Mouse (Mus musculus): ENCODE data around the gene Foxp1. TPM values are rescaled to one million over a fixed set of nuclear protein-coding genes. Genes with fewer than 3 reads are reported as not detected.
A peak's percentile ranks its signal among the peaks of the same experiment; 100 is the strongest.

Foxp1 gene
- polyA plus RNA-seq, 1 experiment, result 162 TPM

GRCm38 (mm10) chr6:99402370-99402769, 120.2 kb downstream of the Foxp1 start:
- peaks cover 26% of the 10 kb centered on the region for H3K4me1 ChIP-seq (ENCODE audit: control insufficient read depth, insufficient read depth, insufficient read length)
- no peak for DNase-seq (ENCODE audit: low read depth in 1 of 2, low spot score in 2 of 2)
- no peaks in the 10 kb centered on the region for H3K27me3 ChIP-seq (ENCODE audit: control insufficient read depth, insufficient read depth, low read length)
- no peak for TF ChIP-seq POLR2A (IDR thresholded peaks at IDR 0.05; ENCODE audit: low read depth, low read length)
- no peak for TF ChIP-seq CTCF (IDR thresholded peaks at IDR 0.05; ENCODE audit: extremely low read depth, insufficient read depth, insufficient read length, insufficient replicate concordance)
- WGBS, result 53% methylated on average over 3 of the region's 3 CpGs
- H3K36me3 ChIP-seq (ENCODE audit: control insufficient read depth, insufficient read depth, low read length), result no peaks in the 10 kb centered on the region
- peak overlapping the region; percentile 70 for H3K27ac ChIP-seq (ENCODE audit: insufficient read depth, low read length)
- no peak overlapping the region for H3K4me3 ChIP-seq (ENCODE audit: extremely low read depth, insufficient read depth, insufficient read length)

- TF ChIP-seq POLR2A (IDR thresholded peaks at IDR 0.05; ENCODE audit: low read depth, low read length), result no peak; the same call in 1 of the 2 replicates
- TF ChIP-seq CTCF (IDR thresholded peaks at IDR 0.05; ENCODE audit: extremely low read depth, insufficient read depth, insufficient read length, insufficient replicate concordance), result no peak
- Histone ChIP-seq H3K36me3 (ENCODE audit: control insufficient read depth, insufficient read depth, low read length) (no peaks in the 10 kb centered on the region), H3K27ac (ENCODE audit: insufficient read depth, low read length) (peak overlapping the region; percentile 65), H3K4me1 (ENCODE audit: control insufficient read depth, insufficient read depth, insufficient read length) (peaks cover 26% of the 10 kb centered on the region), H3K4me3 (ENCODE audit: extremely low read depth, insufficient read depth, insufficient read length) (no peak overlapping the region), H3K27me3 (ENCODE audit: control insufficient read depth, insufficient read depth, low read length) (no peaks in the 10 kb centered on the region)
- peak in 1 of 2 experiments; percentile 27 for DNase-seq (ENCODE audit: low read depth in 1 of 2, low spot score in 2 of 2)
- 48% methylated on average over 6 of the region's 6 CpGs for WGBS
Measured at GRCm38 (mm10) chr6:99401801-99402200, 120.7 kb downstream of the Foxp1 start.

GRCm38 (mm10) chr6:99401211-99401610, 121.3 kb downstream of the Foxp1 start:
- Histone ChIP-seq H3K4me3 (ENCODE audit: extremely low read depth, insufficient read depth, insufficient read length) (no peak overlapping the region), H3K4me1 (ENCODE audit: control insufficient read depth, insufficient read depth, insufficient read length) (peaks cover 26% of the 10 kb centered on the region), H3K27ac (ENCODE audit: insufficient read depth, low read length) (peak overlapping the region; percentile 65), H3K27me3 (ENCODE audit: control insufficient read depth, insufficient read depth, low read length) (no peaks in the 10 kb centered on the region), H3K36me3 (ENCODE audit: control insufficient read depth, insufficient read depth, low read length) (no peaks in the 10 kb centered on the region)
- DNase-seq (ENCODE audit: low read depth in 1 of 2, low spot score in 2 of 2), result no peak
- WGBS, result 38% methylated on average over 2 of the region's 2 CpGs
- TF ChIP-seq CTCF (IDR thresholded peaks at IDR 0.05; ENCODE audit: extremely low read depth, insufficient read depth, insufficient read length, insufficient replicate concordance) (no peak), POLR2A (IDR thresholded peaks at IDR 0.05; ENCODE audit: low read depth, low read length) (no peak)

GRCm38 (mm10) chr6:99395745-99396144, 126.8 kb downstream of the Foxp1 start:
- no peaks in the 10 kb centered on the region for H3K36me3 ChIP-seq (ENCODE audit: control insufficient read depth, insufficient read depth, low read length)
- peak overlapping the region; percentile 56; the same call in 1 of the 2 replicates for H3K27ac ChIP-seq (ENCODE audit: insufficient read depth, low read length)
- H3K27me3 ChIP-seq (ENCODE audit: control insufficient read depth, insufficient read depth, low read length), result no peaks in the 10 kb centered on the region
- DNase-seq (ENCODE audit: low read depth in 1 of 2, low spot score in 2 of 2), result no peak
- peaks cover 3% of the 10 kb centered on the region; the same call in 1 of the 2 replicates for H3K4me1 ChIP-seq (ENCODE audit: control insufficient read depth, insufficient read depth, insufficient read length)
- TF ChIP-seq POLR2A (IDR thresholded peaks at IDR 0.05; ENCODE audit: low read depth, low read length), result no peak
- no peak overlapping the region for H3K4me3 ChIP-seq (ENCODE audit: extremely low read depth, insufficient read depth, insufficient read length)
- 76% methylated on average over 12 of the region's 12 CpGs for WGBS

GRCm38 (mm10) chr6:99394801-99395200, 127.7 kb downstream of the Foxp1 start:
- WGBS, result 29% methylated on average over 5 of the region's 5 CpGs
- no peak for DNase-seq (ENCODE audit: low read depth in 1 of 2, low spot score in 2 of 2)
- Histone ChIP-seq H3K27me3 (ENCODE audit: control insufficient read depth, insufficient read depth, low read length) (no peaks in the 10 kb centered on the region), H3K27ac (ENCODE audit: insufficient read depth, low read length) (peak overlapping the region; percentile 63), H3K4me1 (ENCODE audit: control insufficient read depth, insufficient read depth, insufficient read length) (peaks cover 3% of the 10 kb centered on the region; the same call in 1 of the 2 replicates), H3K4me3 (ENCODE audit: extremely low read depth, insufficient read depth, insufficient read length) (no peak overlapping the region), H3K36me3 (ENCODE audit: control insufficient read depth, insufficient read depth, low read length) (no peaks in the 10 kb centered on the region)
- TF ChIP-seq POLR2A (IDR thresholded peaks at IDR 0.05; ENCODE audit: low read depth, low read length), result no peak
- TF ChIP-seq CTCF (IDR thresholded peaks at IDR 0.05; ENCODE audit: extremely low read depth, insufficient read depth, insufficient read length, insufficient replicate concordance), result no peak

- Histone ChIP-seq H3K36me3 (ENCODE audit: control insufficient read depth, insufficient read depth, low read length) (no peaks in the 10 kb centered on the region), H3K4me3 (ENCODE audit: extremely low read depth, insufficient read depth, insufficient read length) (no peak overlapping the region), H3K4me1 (ENCODE audit: control insufficient read depth, insufficient read depth, insufficient read length) (peaks cover 24% of the 10 kb centered on the region), H3K27me3 (ENCODE audit: control insufficient read depth, insufficient read depth, low read length) (no peaks in the 10 kb centered on the region), H3K27ac (ENCODE audit: insufficient read depth, low read length) (peak overlapping the region; percentile 4; the same call in 1 of the 2 replicates)
- WGBS, result 86% methylated on average over 6 of the region's 6 CpGs
- DNase-seq (ENCODE audit: low read depth in 1 of 2, low spot score in 2 of 2), result no peak
- TF ChIP-seq POLR2A (IDR thresholded peaks at IDR 0.05; ENCODE audit: low read depth, low read length), result no peak
- TF ChIP-seq CTCF (IDR thresholded peaks at IDR 0.05; ENCODE audit: extremely low read depth, insufficient read depth, insufficient read length, insufficient replicate concordance), result no peak
Measured at GRCm38 (mm10) chr6:99392484-99392883, 130.0 kb downstream of the Foxp1 start.

- 12% methylated on average over 19 of the region's 19 CpGs for WGBS
- TF ChIP-seq CTCF (IDR thresholded peaks at IDR 0.05; ENCODE audit: extremely low read depth, insufficient read depth, insufficient read length, insufficient replicate concordance) (no peak), POLR2A (IDR thresholded peaks at IDR 0.05; ENCODE audit: low read depth, low read length) (no peak)
- H3K4me3 ChIP-seq (ENCODE audit: extremely low read depth, insufficient read depth, insufficient read length), result no peak overlapping the region
Measured at GRCm38 (mm10) chr6:99388741-99389675, 133.5 kb downstream of the Foxp1 start.

More at GRCm38 (mm10) chr6:99388741-99389675, 133.5 kb downstream of the Foxp1 start:
- Histone ChIP-seq H3K4me1 (ENCODE audit: control insufficient read depth, insufficient read depth, insufficient read length) (peaks cover 31% of the 10 kb centered on the region), H3K27ac (ENCODE audit: insufficient read depth, low read length) (peak overlapping the region; percentile 87), H3K27me3 (ENCODE audit: control insufficient read depth, insufficient read depth, low read length) (no peaks in the 10 kb centered on the region), H3K36me3 (ENCODE audit: control insufficient read depth, insufficient read depth, low read length) (no peaks in the 10 kb centered on the region)
- DNase-seq (ENCODE audit: low read depth in 1 of 2, low spot score in 2 of 2), result peak; percentile 68 to 72
